Mouse (Mus musculus) heart, embryonic 14.5 days (tissue): ENCODE results near the gene Pwp2. TPM values are rescaled to one million over a fixed set of nuclear protein-coding genes. Genes with fewer than 3 reads are reported as not detected.

Source experiments
- ATAC-seq: fragments of 200-750 bp; cut with Nextera tagmentation; 2 replicates; pipeline ENCODE4 v1.8.0; 2017; ENCODE audit warnings: low read depth, moderate TSS enrichment; ENCODE audit not compliant: insufficient number of reproducible peaks, insufficient read depth, low FRiP score
- H3K27ac ChIP-seq, 2 experiments: fragments of 200-500 bp in 1 of 2; fragments of 300-500 bp in 1 of 2; sonication (generic) in 1 of 2; replicated peaks in 1 of 2; 2 replicates each; pipeline ENCODE4 v1.5.1; 2012 to 2014; ENCODE audit warnings: low read depth in 2 of 2, low read length in 2 of 2, control low read depth in 1 of 2, mild to moderate bottlenecking in 1 of 2, mixed read lengths in 1 of 2; ENCODE audit not compliant: control insufficient read depth in 1 of 2, insufficient read depth in 1 of 2
- H3K27me3 ChIP-seq: fragments of 300-500 bp; sonication (generic); 2 replicates; pipeline ENCODE4 v1.6.1; 2014; ENCODE audit warnings: mild to moderate bottlenecking, low read length, control low read depth; ENCODE audit not compliant: control insufficient read depth, insufficient read depth
- H3K36me3 ChIP-seq: fragments of 300-500 bp; sonication (generic); 2 replicates; pipeline ENCODE4 v1.6.1; 2014; ENCODE audit warnings: mild to moderate bottlenecking, control low read depth, low read length, mixed read lengths; ENCODE audit not compliant: control insufficient read depth, insufficient read depth
- H3K4me1 ChIP-seq, 2 experiments: fragments of 200-500 bp in 1 of 2; fragments of 300-500 bp in 1 of 2; sonication (generic) in 1 of 2; 2 replicates each; pipeline ENCODE4 v1.6.1; 2012 to 2014; ENCODE audit warnings: low read length in 2 of 2, control low read depth in 1 of 2, mixed read lengths in 1 of 2; ENCODE audit not compliant: control insufficient read depth in 2 of 2, insufficient read depth in 2 of 2
- H3K4me2 ChIP-seq: fragments of 300-500 bp; sonication (generic); 2 replicates; pipeline ENCODE4 v1.6.1; 2014; ENCODE audit warnings: mild to moderate bottlenecking, low read length
- H3K4me3 ChIP-seq, 2 experiments: fragments of 200-500 bp in 1 of 2; fragments of 300-500 bp in 1 of 2; sonication (generic) in 1 of 2; 2 replicates each; pipeline ENCODE4 v1.5.1; 2012 to 2014; ENCODE audit warnings: low read length in 2 of 2, mild to moderate bottlenecking in 2 of 2, control low read depth in 1 of 2, low read depth in 1 of 2, moderate library complexity in 1 of 2; ENCODE audit not compliant: control insufficient read depth in 1 of 2, insufficient read depth in 1 of 2
- H3K9ac ChIP-seq: fragments of 300-500 bp; sonication (generic); 2 replicates; pipeline ENCODE4 v1.6.1; 2014; ENCODE audit warnings: mild to moderate bottlenecking, low read length
- H3K9me3 ChIP-seq: fragments of 300-500 bp; sonication (generic); 2 replicates; pipeline ENCODE4 v1.6.1; 2016; ENCODE audit warnings: low read length, control low read depth; ENCODE audit not compliant: control insufficient read depth
- WGBS: fragments of 180-500 bp; shearing (Covaris S2); extraction: QIAGEN DNeasy Blood & Tissue Kit; methylation state at CpG from one replicate; pipeline ENCODE4 v1.1.7; 2014; 5-methylcytosine and 5-hydroxymethylcytosine counted together
- polyA plus RNA-seq: library from polyadenylated mRNA; unstranded; fragments of >200 nt; fragmentation: Nextera tagmentation; extraction: Ambion mirVana; gene quantifications from 2 replicates; pipeline ENCODE4 v1.2.1, GENCODE M21; 2014

Gene Pwp2
- polyA plus RNA-seq, 1 experiment from 2014 or later, result 8.6 TPM

DNA sequence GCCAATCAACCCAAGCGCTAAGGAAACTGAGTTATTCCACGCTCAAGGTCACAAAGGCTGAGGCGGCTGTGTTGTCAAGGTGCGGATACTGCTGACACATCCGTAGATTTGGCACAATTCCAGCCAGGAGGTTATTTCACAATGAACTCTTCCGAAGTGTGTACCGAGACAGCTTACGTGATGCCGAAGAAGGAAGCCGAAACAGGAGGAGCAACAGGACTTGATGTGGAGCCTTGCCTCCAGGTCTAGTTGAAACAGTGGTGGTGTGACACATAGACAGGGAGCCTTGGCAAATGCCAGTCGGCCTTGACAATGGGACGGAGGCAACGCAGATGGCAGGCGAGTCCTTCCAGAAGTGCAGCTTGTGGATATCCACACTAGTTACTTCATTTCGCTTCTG lies 26.9 kb downstream of the Pwp2 start:
- H3K4me3 ChIP-seq, result no peak overlapping the region
- H3K4me1 ChIP-seq, result peaks cover 3 to 8% of the 10 kb centered on the region in 2 experiments
- no peak overlapping the region for H3K4me2 ChIP-seq
- H3K36me3 ChIP-seq, result peaks cover 20% of the 10 kb centered on the region
- no peak overlapping the region for H3K27ac ChIP-seq
- no peaks in the 10 kb centered on the region for H3K9me3 ChIP-seq
- ATAC-seq, result no peak
- 77% methylated on average over 15 of the region's 15 CpGs for WGBS
- no peaks in the 10 kb centered on the region for H3K27me3 ChIP-seq
- no peak overlapping the region for H3K9ac ChIP-seq

DNA sequence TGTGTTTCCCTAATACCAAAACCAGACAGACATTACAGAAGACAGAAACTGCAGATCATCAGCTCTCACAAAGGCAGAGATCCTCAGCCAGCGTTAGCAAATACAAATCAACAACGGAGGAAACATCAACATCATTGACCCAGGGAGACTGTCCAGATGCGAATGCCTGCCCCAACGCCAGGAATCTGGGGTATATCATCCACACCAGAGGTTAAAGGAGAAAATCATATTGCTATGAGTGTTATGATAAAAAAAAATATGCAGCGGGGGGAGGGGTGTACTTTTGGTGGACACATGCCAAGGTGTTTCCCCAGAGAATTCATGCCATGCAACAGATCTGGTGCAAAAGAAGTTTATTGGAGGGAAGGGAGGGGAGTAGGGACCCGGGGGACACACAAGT lies 28.0 kb downstream of the Pwp2 start:
- Histone ChIP-seq H3K9me3 (no peaks in the 10 kb centered on the region), H3K27me3 (no peaks in the 10 kb centered on the region), H3K9ac (no peak overlapping the region), H3K27ac (no peak overlapping the region), H3K4me1 (peaks cover 3 to 8% of the 10 kb centered on the region in 2 experiments), H3K36me3 (peaks cover 9% of the 10 kb centered on the region; the same call in 1 of the 2 replicates), H3K4me2 (no peak overlapping the region), H3K4me3 (no peak overlapping the region)
- no peak for ATAC-seq
- WGBS, result 63% methylated on average over 6 of the region's 6 CpGs

DNA sequence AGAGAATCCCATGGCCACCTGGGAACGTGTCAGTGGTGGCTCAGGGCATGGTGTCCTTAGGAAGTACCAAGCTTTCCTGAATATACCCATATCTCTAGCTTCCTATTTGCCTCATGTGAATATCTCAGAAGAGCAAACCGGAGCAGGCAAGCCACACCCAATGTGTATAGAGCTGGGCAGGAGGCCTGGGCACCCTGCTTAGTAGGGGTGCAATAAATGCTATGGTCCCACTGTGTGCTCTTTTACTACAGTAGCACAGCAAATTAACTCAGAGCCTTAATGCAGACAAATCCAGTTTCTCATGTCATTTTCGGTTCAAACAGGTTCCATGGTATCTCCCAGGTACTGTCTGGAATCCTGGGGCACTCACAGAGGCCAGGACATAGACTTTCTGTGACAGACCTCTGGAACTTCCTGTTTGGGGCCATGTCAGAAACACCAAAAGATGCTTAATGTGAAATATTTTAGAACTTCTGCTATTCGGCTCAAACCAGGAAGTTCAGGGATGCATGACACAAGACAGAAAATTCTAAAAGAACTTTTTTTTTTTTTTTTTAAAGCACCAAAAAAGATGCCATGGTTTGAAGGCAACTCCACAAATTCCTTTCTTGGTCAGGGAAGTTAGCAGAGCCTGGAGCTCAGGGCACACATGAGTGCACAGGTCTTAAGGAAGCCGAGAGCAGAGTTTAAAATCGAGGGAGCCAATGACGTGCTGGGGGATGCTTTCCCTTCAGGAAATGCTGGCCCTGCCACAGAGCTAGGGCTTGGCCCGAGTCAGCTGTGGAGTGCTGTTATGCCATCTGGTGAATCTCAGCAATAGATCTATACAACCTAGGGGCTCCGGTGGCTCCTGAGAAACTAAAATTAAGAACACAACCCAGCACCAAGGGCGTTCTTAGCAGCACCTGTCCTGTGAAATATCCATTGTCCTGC lies 35.8 kb downstream of the Pwp2 start:
- H3K36me3 ChIP-seq, result no peaks in the 10 kb centered on the region
- ATAC-seq, result no peak
- no peaks in the 10 kb centered on the region for H3K27me3 ChIP-seq
- H3K4me2 ChIP-seq, result no peak overlapping the region
- WGBS, result 58% methylated on average over 10 of the region's 10 CpGs
- H3K9me3 ChIP-seq, result no peaks in the 10 kb centered on the region
- no peak overlapping the region for H3K4me3 ChIP-seq
- H3K4me1 ChIP-seq, result no peaks in the 10 kb centered on the region
- no peak overlapping the region for H3K27ac ChIP-seq
- no peak overlapping the region for H3K9ac ChIP-seq

DNA sequence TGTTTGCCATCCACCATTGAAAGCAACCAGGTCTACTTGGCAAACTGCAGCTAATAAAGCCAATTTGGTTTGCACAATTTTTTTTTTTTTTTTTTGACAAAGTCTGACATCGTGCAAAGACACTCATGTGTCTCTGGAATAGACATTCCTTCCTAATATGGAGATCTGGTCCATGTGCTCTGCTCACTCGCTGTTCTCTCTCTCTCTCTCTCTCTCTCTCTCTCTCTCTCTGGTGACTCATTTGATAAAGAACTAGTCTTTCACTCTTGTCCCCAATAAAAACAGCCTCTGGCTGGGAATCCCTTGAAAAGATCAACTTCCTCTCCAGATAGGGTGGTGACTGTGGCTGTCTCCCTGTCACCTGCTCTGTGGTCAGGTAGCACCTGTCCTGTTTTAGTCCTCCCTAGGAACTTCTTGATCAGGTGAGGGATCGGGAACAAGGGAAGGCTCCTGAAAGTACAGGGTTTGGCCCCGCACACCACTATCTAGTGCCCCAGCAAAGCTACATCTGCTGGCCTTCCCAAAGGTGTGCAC lies 37.0 kb downstream of the Pwp2 start:
- no peaks in the 10 kb centered on the region for H3K36me3 ChIP-seq
- no peak overlapping the region for H3K4me2 ChIP-seq
- H3K9ac ChIP-seq, result no peak overlapping the region
- H3K9me3 ChIP-seq, result no peaks in the 10 kb centered on the region
- 49% methylated on average over 4 of the region's 4 CpGs for WGBS
- ATAC-seq, result no peak
- no peaks in the 10 kb centered on the region for H3K27me3 ChIP-seq
- no peaks in the 10 kb centered on the region for H3K4me1 ChIP-seq
- no peak overlapping the region for H3K27ac ChIP-seq
- no peak overlapping the region for H3K4me3 ChIP-seq

DNA sequence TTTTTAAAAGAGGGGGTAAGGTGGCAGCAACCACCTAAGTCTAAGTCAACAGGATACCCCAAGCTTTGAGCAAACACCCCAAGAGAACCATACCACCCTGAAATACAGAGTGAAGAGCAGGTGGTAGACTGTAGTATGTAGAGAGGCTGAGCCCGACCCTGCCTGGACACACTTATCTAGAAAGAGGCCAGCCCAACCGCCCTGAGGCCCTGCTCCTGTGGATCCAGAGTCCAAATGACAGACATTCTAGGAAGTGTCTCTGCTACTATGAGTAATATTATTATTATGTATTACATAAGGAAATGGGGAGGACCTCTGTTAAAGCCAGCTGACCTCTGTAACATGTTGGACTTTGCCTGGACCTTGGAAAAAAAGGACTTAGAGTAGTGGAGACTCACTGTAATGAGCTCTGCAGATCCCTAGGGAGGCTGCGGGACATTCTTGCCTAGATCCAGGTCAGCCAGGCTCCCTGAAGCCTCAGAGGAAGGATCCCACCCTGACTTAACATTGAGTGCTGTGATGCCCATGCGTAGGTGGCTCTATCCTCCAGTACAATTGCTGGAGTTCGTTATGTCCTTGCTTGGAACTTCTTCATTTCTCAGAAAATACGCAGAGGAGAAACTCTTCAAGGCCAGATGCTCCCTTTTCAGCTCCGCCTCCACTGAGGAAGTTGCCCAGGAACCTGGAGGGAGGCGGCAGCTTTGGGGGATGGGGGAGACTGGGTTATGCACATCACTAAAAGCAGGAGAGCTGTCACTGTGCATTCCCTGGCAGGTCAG lies 41.0 kb downstream of the Pwp2 start:
- 41% methylated on average over 8 of the region's 8 CpGs for WGBS
- ATAC-seq, result no peak
- H3K36me3 ChIP-seq, result no peaks in the 10 kb centered on the region

DNA sequence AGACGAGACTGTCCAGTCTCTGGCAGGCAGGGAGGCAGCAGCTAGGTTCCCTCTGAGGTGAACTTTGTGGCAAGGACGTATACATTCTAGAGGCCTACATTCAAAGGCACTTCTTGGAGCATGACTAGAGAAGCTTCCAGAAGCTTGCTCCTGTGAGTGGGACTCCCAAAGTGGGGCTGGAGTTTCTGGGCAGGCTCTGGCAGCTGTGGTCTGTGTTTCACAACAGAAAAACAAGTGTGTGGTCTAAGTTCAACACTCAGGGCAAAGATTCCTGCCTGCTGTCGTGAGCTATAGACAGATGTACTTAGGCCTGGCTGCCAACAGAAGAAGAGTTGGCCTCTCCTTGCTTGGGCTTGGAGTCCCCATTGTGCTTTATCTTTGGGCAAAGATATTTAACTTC lies 44.1 kb downstream of the Pwp2 start:
- no peaks in the 10 kb centered on the region for H3K36me3 ChIP-seq
- H3K4me2 ChIP-seq, result no peak overlapping the region
- H3K9ac ChIP-seq, result no peak overlapping the region
- H3K27me3 ChIP-seq, result no peaks in the 10 kb centered on the region
- ATAC-seq, result no peak
- no peak overlapping the region for H3K4me3 ChIP-seq
- no peaks in the 10 kb centered on the region for H3K9me3 ChIP-seq
- peaks cover 0 to 7% of the 10 kb centered on the region in 2 experiments; a peak in 2 of 4 replicates for H3K4me1 ChIP-seq
- 70% methylated on average over 3 of the region's 3 CpGs for WGBS
- no peak overlapping the region for H3K27ac ChIP-seq

More for the DNA sequence above, 41.0 kb downstream of the Pwp2 start:
- H3K4me2 ChIP-seq, result no peak overlapping the region
- no peaks in the 10 kb centered on the region for H3K27me3 ChIP-seq
- no peaks in the 10 kb centered on the region for H3K9me3 ChIP-seq
- H3K4me1 ChIP-seq, result peaks cover 0 to 4% of the 10 kb centered on the region in 2 experiments; a peak in 2 of 4 replicates
- no peak overlapping the region for H3K4me3 ChIP-seq
- H3K9ac ChIP-seq, result no peak overlapping the region
- no peak overlapping the region for H3K27ac ChIP-seq

DNA sequence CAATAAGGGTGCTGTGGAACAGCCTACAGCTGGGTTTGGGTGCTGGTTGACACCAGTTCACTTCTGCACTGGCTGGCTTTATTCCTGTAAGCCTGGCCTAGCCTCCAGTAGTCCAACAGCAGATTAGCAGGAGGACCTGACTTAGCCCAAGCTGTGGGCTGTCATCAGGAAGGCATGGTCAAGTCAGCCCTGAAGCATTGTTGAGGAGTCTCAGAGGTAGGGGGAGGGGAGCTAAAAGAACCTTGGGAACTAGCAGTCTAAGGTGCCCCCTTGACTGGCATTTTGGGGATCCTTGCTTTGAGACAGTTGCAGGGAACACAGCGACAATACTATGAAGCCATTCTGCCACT lies 44.7 kb downstream of the Pwp2 start:
- H3K36me3 ChIP-seq, result no peaks in the 10 kb centered on the region
- no peaks in the 10 kb centered on the region for H3K9me3 ChIP-seq
- no peaks in the 10 kb centered on the region for H3K27me3 ChIP-seq
- no peak overlapping the region for H3K4me3 ChIP-seq
- H3K9ac ChIP-seq, result no peak overlapping the region
- 82% methylated on average over 1 of the region's 1 CpGs for WGBS
- no peak for ATAC-seq
- H3K27ac ChIP-seq, result no peak overlapping the region
- H3K4me1 ChIP-seq, result peaks cover 2 to 11% of the 10 kb centered on the region in 2 experiments; a peak in 3 of 4 replicates
- H3K4me2 ChIP-seq, result no peak overlapping the region
